Mouse (Mus musculus) E14TG2a.4 (cell line): ENCODE results near the gene Tcap.

Experiments used
- CTCF ChIP-seq: conservative IDR thresholded peaks from 2 replicates; pipeline ENCODE4 v1.5.1; 2014; ENCODE audit warnings: low read length
- NANOG ChIP-seq: IDR thresholded peaks from 2 replicates; pipeline ENCODE4 v1.6.1; 2014; ENCODE audit warnings: borderline replicate concordance, low read length, mixed read lengths
- POU5F1 ChIP-seq: IDR thresholded peaks from 2 replicates; pipeline ENCODE4 v1.6.1; 2014; ENCODE audit warnings: low read length, borderline replicate concordance

- no peak for TF ChIP-seq CTCF
- TF ChIP-seq NANOG, result no peak
- no peak for TF ChIP-seq POU5F1
Measured at GRCm38 (mm10) chr11:98358161-98359083, 25.2 kb upstream of the Tcap start, which contains the start of gene Stard3.
